Mouse (Mus musculus) bone marrow macrophage, adult 2 months (primary cell): ENCODE measurements around the gene Pitpnc1.

Experiments used
- CTCF ChIP-seq: IDR thresholded peaks from 2 replicates; pipeline ENCODE4 v1.5.1; 2012; ENCODE audit warnings: low read depth, mild to moderate bottlenecking, low read length, moderate library complexity
- POLR2A ChIP-seq: IDR thresholded peaks from 2 replicates; pipeline ENCODE4 v1.6.1; 2012; ENCODE audit warnings: mild to moderate bottlenecking, low read depth, low read length, borderline replicate concordance

DNA sequence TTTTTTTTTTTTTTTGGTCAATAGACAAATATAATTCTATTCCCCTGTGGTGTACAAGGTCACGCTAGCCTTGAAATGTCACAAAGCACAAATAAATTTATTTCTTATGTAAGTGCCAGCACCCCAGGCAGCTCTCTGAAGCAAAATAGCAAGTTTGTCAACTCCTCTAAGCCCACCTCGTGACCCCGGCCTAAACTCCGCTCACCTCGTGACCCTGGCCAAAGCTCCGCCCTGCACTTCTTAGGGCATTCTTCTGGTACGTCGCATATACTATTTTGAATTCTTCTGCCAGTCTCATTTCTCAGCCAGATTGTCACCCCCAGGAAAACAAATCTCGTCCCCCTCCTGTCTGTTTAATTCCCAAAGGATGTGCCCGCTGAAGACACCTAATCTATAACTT lies 84.0 kb downstream of the Pitpnc1 start:
- TF ChIP-seq POLR2A = no peak
- TF ChIP-seq CTCF = no peak
